Mouse (Mus musculus) adrenal gland, adult 2 months (tissue): Measurements from ENCODE around the gene Hmga2. TPM values are rescaled to one million over a fixed set of nuclear protein-coding genes. Genes with fewer than 3 reads are reported as not detected.
"Not testable (repeated sequence)": the region's sequence is repeated elsewhere in the genome, so short reads cannot be mapped to it uniquely, and the experiment has no call there.

ENCODE experiments used
- DNase-seq: peaks from one replicate; pipeline ENCODE4 v3.0.0; 2021
- microRNA-seq, 2 experiments: library from miRNA; unstranded; fragments of <30 nt; microRNA quantifications; one replicate each; pipeline ENCODE4 v1.2.0; 2021
- polyA plus RNA-seq: library from polyadenylated mRNA; depleted of rRNA; stranded (reverse); fragments of >200 nt; gene quantifications from 2 replicates; pipeline ENCODE4 v1.2.3, GENCODE M21; 2012; rRNA removed
- total RNA-seq, 2 experiments: library from RNA; stranded (reverse); gene quantifications; 2 replicates each; pipeline ENCODE4 v1.2.3; 2021

Gene Hmga2
- total and polyA plus RNA-seq, 3 experiments = 0.88 to 4.6 (median 3.2) TPM

DNA sequence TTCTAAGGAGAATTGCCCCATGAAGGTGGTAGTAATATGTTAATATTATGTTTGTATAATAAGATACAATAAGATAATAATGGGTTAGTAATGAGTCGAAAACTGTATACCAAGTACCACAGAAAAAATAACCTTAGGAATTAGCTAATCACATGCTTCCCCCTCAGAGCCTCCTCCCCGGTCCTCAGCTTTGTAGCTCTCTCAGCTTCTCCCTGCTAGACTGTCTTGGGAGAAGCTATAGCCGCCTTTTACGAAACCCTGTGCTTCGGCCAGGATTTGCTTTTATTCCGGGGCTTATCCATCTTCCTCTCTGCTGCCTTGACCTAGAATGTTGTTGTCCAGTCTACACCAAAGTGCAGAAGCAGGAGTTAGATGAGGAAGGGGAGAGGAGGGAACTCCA lies 130.9 kb downstream of the Hmga2 start:
- DNase-seq = no peak

DNA sequence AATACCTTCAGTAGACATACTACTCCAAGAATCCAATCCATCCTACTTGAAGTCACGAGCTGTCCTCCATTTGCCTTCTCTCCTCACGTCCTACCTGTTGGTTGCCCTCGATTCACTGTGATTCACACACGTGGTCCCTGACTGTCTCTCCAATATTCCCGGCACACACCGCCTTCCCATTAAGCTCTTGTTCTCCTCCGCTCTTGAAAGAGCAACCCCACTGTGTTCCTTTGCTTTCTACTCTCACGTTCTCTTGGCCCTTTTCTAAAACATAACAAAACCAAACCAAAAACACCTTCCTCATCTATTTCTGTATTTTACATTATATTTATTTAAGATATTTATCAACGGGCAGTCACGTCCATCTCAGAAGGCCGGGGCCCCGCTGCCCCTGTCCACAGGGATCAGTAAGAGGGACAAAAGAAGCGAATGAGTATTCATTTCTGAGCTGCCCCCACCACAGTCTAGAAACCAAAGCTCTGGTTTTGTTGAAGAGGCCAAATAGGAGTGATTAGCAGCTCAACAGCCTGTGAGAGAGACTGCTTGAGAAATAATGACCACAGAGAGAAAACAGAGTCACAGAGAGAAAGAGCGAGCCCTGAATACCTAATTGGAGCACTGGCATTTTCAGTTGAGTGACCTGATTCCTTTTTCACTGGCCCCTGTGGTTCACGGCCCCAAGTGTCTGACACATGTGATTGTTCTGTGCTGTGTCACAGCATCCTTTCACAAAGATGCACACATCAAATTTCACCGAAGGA lies 131.5 kb downstream of the Hmga2 start:
- no peak for DNase-seq

DNA sequence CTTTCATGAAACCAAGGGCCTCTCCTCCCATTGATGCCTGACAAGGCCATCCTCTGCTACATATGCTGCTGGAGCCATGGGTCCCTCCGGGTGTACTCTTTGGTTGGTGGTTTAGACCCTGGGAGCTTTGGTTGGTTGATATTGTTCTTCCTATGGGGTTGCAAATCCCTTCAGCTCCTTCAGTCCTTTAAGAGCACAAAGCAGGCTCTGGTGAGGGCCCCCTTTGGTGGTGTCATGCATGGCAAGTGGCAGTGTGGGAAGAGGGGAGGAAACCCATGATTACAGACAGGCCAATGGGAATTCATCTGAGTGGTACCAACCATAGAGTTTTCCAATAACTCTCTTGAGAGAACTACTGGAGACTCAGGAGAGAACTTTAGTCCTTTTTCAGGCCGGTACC lies 136.4 kb downstream of the Hmga2 start:
- DNase-seq = not testable (repeated sequence)

DNA sequence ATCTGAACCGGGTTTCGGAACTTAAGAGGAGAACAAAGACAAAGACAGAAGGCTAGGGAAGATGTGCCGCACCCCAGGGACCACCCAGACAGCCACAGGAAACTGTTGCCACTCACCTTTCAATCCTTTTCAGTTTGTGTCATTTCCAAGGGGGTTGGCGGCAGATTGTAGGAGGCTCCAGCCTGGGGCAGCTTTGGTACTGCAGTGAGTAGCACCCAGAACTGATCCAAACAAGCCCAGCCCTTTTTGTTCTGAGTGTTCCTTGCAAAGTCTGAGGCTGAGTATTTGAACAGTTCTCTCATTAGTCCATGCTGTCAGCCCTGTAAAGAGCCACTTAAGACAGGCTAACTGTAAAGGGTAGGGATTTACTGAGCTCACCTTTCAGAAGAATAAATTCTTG lies 136.9 kb downstream of the Hmga2 start:
- no peak for DNase-seq

DNA sequence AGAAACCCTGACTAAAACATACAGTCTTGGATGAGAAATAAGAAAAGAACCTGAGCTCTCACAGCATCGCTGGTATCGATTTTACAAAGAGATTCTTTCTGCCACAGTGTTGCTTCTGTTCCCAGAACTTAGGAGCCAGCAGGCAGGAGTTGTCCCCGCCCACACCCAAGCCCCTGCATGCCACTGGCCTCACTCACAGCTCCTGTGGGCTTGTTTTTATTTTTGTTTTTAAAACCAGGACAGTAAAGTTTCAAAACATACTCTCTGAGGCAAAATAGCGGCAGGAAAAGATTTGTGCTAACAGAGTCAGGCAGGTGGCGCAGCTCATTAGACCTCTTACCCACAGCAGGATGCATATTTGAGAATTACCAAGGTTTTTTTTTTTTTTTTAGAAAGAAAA lies 137.4 kb downstream of the Hmga2 start:
- no peak for DNase-seq

DNA sequence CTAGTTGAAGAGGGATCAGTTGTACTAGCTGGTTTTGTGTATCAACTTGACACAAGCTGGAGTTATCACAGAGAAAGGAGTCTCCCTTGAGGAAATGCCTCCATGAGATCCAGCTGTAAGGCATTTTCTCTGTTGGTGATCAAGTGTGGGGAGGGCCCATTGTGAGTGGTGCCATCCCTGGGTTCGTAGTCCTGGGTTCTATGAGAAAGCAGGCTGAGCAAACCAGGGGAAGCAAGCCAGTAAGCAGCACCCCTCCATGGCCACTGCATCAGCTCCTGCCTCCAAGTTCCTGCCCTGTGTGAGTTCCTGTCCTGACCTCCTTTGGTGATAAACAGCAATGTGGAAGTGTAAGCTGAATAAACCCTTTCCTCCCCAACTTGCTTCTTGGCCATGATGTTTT lies 137.8 kb downstream of the Hmga2 start:
- DNase-seq = not testable (repeated sequence)

DNA sequence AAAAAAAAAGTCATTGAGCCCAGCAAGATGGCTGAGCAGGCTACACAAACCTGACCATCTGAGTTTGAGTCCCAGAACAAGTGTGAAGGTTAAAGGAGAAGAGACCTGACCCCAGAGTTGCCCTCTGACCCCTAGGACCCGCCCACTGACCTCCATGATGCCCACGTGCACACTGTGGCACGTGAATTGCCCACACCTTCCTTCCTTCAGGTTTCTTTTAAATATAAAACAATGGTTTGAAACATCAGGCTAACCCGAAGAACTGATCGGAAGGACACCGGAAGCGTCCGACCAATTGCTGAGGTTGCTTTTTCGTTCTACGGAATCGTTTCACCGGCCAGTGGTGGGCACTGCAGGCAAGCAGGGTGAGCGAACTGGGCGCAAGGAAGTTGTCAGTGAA lies 148.3 kb downstream of the Hmga2 start:
- DNase-seq = no peak

DNA sequence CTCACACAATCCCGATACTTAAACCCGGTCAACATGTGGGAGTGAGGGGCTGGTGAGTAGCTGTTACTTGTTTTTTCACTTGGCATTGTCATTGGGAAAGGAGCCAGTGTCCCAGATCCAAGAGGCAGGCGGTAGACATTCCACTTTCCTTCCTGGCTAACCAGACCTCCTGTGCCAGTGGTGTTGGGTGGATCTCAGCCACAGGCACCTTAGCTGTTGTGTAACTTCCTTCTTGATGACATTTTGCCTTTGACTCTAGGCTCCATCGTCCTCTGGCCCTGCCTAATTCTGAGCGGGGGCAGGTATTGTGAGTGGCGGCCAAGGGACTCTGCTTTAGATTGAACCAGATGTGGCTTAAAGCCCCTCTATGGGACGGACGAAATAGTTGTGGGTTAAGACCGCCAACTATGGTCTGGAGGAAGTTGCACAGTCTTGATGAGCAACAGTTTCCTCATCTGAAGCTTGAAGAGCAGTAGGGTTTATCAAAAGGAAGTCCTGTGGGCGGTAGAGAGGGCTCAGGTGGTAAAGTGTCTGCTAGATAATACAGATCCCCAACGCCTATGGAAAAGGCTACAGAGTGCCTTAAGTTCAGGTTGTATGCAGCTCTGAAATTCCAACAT lies 152.6 kb downstream of the Hmga2 start:
- DNase-seq = no peak

DNA sequence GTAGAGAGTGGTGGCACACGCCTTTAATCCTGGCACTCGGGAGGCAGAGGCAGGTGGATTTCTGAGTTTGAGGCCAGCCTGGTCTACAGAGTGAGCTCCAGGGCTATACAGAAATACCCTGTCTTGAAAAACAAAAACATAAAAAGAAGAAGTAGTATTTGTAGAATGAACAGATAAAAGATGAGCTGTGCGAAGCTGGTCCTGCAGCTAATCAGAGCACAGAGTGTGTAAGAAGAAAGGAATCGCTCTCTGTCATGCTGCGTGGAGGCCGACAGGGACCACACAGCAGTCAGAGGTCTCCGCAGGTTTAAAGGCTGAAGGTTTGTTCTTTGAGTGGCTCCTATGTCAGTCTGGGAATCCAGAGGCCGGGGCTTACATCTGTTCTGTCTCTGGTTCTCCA lies 153.5 kb downstream of the Hmga2 start:
- DNase-seq = no peak

DNA sequence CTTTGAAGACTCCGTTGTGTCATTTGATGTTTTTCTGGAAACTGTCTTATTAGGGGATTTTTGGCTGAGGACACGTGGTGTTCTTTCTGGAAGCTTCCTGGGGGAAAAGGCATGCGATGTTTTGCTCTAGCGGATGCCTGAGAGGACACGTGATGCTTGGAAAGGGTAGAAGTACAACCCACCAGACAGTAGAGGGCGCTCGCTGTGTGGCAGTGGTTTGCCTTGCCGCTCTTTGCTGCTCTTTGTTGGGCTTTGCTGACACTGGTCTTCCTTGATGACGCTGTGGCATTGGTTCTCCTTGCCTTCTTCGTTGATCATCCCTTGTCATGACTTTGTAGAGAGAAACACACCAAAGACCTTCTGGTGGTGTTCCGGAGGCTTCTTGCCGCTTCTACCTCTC lies 156.7 kb downstream of the Hmga2 start:
- DNase-seq = no peak

Small RNA genes within 50 kb of the gene (microRNA-seq; reads per million reads assigned to microRNA genes)
- 0 reads per million in 2 experiments for gene Mir763

Other genes starting within 250 kb of the Hmga2 start
- gene Llph, start 249.4 kb downstream of the Hmga2 start, total RNA-seq = 10 to 100 TPM; 22.6 to 32.1 TPM
- gene Llph, start 249.4 kb downstream of the Hmga2 start, polyA plus RNA-seq = 1.6 and 2.8 TPM in 2 replicates